Mouse (Mus musculus) CH12.LX (cell line): ENCODE results near the gene Ackr4. TPM values are rescaled to one million over a fixed set of nuclear protein-coding genes. Genes with fewer than 3 reads are reported as not detected.

Experiments used
- DNase-seq: peaks from one replicate; pipeline ENCODE4 v3.0.0-alpha.2; 2013; ENCODE audit errors: extremely low read depth
- H3K27ac ChIP-seq: 2 replicates; pipeline ENCODE4 v1.5.1; 2012; ENCODE audit warnings: low read depth, mild to moderate bottlenecking, control low read depth, moderate library complexity; ENCODE audit not compliant: insufficient read depth
- H3K27me3 ChIP-seq: replicated peaks from 2 replicates; pipeline ENCODE3; 2012; ENCODE audit warnings: inconsistent platforms
- H3K36me3 ChIP-seq, 2 experiments: replicated peaks in 1 of 2; 2 replicates each; pipeline versions ENCODE3 to v1.6.1; 2012; ENCODE audit warnings: inconsistent platforms in 1 of 2, low read length in 1 of 2, mild to moderate bottlenecking in 1 of 2, mixed read lengths in 1 of 2, moderate library complexity in 1 of 2; ENCODE audit not compliant: control insufficient read depth in 1 of 2, insufficient read depth in 1 of 2
- H3K4me1 ChIP-seq, 2 experiments: 2 replicates each; pipeline ENCODE4 v1.6.1; 2012; ENCODE audit warnings: inconsistent platforms in 1 of 2, moderate library complexity in 1 of 2; ENCODE audit not compliant: insufficient read depth in 2 of 2, control insufficient read depth in 1 of 2
- H3K4me2 ChIP-seq: 2 replicates; pipeline ENCODE4 v1.6.1; 2012; ENCODE audit warnings: low read depth, mild to moderate bottlenecking, control low read depth; ENCODE audit not compliant: poor library complexity, insufficient read depth, severe bottlenecking
- H3K4me3 ChIP-seq, 3 experiments: fragments of 150-350 bp in 1 of 3; sonication (generic) in 1 of 3; replicated peaks in 1 of 3; 2 replicates each; pipeline versions ENCODE3 to v1.5.1; 2011 to 2012; ENCODE audit warnings: low read depth in 2 of 3, low read length in 2 of 3, mild to moderate bottlenecking in 2 of 3, moderate library complexity in 2 of 3, control low read depth in 1 of 3, improper control_type of control experiment in 1 of 3, inconsistent platforms in 1 of 3, mixed read lengths in 1 of 3; ENCODE audit not compliant: poor library complexity in 1 of 3
- H3K79me2 ChIP-seq: replicated peaks from 2 replicates; pipeline ENCODE4 v1.6.1; 2012; ENCODE audit warnings: mild to moderate bottlenecking, moderate library complexity; ENCODE audit not compliant: control insufficient read depth, poor library complexity, insufficient read depth, severe bottlenecking; ENCODE audit errors: extremely low read depth
- H3K9ac ChIP-seq: 2 replicates; pipeline ENCODE4 v1.6.1; 2012; ENCODE audit warnings: low read depth, mild to moderate bottlenecking, control low read depth, moderate library complexity; ENCODE audit not compliant: insufficient read depth
- H3K9me3 ChIP-seq: replicated peaks from 2 replicates; pipeline ENCODE3; 2012; ENCODE audit warnings: low read length, inconsistent platforms, mixed read lengths
- CHD1 ChIP-seq: IDR thresholded peaks from 2 replicates; pipeline ENCODE4 v1.6.1; 2012; ENCODE audit warnings: low read depth, low read length, improper control_type of control experiment, inconsistent platforms
- CHD2 ChIP-seq: IDR thresholded peaks from 2 replicates; pipeline ENCODE4 v1.6.1; 2011; ENCODE audit warnings: low read length, improper control_type of control experiment
- ELF1 ChIP-seq: IDR thresholded peaks from 2 replicates; pipeline ENCODE4 v1.6.1; 2014; ENCODE audit warnings: low read depth, mild to moderate bottlenecking, inconsistent platforms, low read length, improper control_type of control experiment
- GABPA ChIP-seq: IDR thresholded peaks from 2 replicates; pipeline ENCODE4 v1.6.1; 2012; ENCODE audit warnings: low read depth, low read length, improper control_type of control experiment, inconsistent platforms; ENCODE audit not compliant: insufficient replicate concordance
- JUN ChIP-seq: IDR thresholded peaks from 2 replicates; pipeline ENCODE4 v1.6.1; 2011; ENCODE audit warnings: low read depth, mild to moderate bottlenecking, low read length, improper control_type of control experiment, moderate library complexity; ENCODE audit not compliant: insufficient read depth
- JUND ChIP-seq: conservative IDR thresholded peaks from 2 replicates; pipeline ENCODE4 v1.6.1; 2011; ENCODE audit warnings: low read depth, low read length, improper control_type of control experiment
- KAT2A ChIP-seq: IDR thresholded peaks from 2 replicates; pipeline ENCODE4 v1.6.1; 2012; ENCODE audit warnings: low read length, improper control_type of control experiment, inconsistent platforms; ENCODE audit not compliant: insufficient replicate concordance
- MAFK ChIP-seq: IDR thresholded peaks from 2 replicates; pipeline ENCODE4 v1.6.1; 2011; ENCODE audit warnings: low read length, improper control_type of control experiment; ENCODE audit not compliant: insufficient replicate concordance
- MAX ChIP-seq: IDR thresholded peaks from 2 replicates; pipeline ENCODE4 v1.6.1; 2011; ENCODE audit warnings: low read length, improper control_type of control experiment
- NELFE ChIP-seq: IDR thresholded peaks from 2 replicates; pipeline ENCODE4 v1.6.1; 2011; ENCODE audit warnings: low read depth, low read length, improper control_type of control experiment
- NRF1 ChIP-seq: IDR thresholded peaks from 2 replicates; pipeline ENCODE4 v1.6.1; 2014; ENCODE audit warnings: low read depth, mild to moderate bottlenecking, inconsistent platforms, low read length, improper control_type of control experiment, moderate library complexity
- POLR2A ChIP-seq: IDR thresholded peaks from 2 replicates; pipeline ENCODE4 v1.6.1; 2011; ENCODE audit warnings: low read depth, mild to moderate bottlenecking, improper control_type of control experiment, low read length
- POLR2AphosphoS2 ChIP-seq: IDR thresholded peaks from 2 replicates; pipeline ENCODE4 v1.6.1; 2011; ENCODE audit warnings: low read depth, low read length, improper control_type of control experiment
- SMC3 ChIP-seq: IDR thresholded peaks from 2 replicates; pipeline ENCODE4 v1.6.1; 2011; ENCODE audit warnings: low read depth, low read length, improper control_type of control experiment
- TCF12 ChIP-seq: IDR thresholded peaks from 2 replicates; pipeline ENCODE4 v1.6.1; 2014; ENCODE audit warnings: low read depth, mild to moderate bottlenecking, inconsistent platforms, low read length, improper control_type of control experiment
- ZMIZ1 ChIP-seq: IDR thresholded peaks from 2 replicates; pipeline ENCODE4 v1.6.1; 2012; ENCODE audit warnings: low read depth, mild to moderate bottlenecking, inconsistent platforms, low read length, improper control_type of control experiment
- dilution Hi-C: fragments of 300-500 bp; cut with MboI; formaldehyde crosslinking; loops from 2 replicates; pipeline ENCODE4 v1.14.3; 2020; ENCODE audit warnings: low sequenced_read_pairs; ENCODE audit not compliant: extremely low pct_unique_long_range_greater_than_20kb, extremely low pct_ligation_motif_present
- in situ Hi-C: fragments of 300-500 bp; cut with MboI; formaldehyde crosslinking; loops from 3 replicates; pipeline ENCODE4 v1.14.3; 2019; ENCODE audit warnings: low sequenced_read_pairs, low pct_ligation_motif_present, low pct_unique_long_range_greater_than_20kb, mixed read lengths
- polyA plus RNA-seq: library from polyadenylated mRNA; unstranded; fragments of >175 nt; gene quantifications from 2 replicates; pipeline ENCODE4 v1.2.1, GENCODE M21; 2012; ENCODE audit warnings: low read depth; ENCODE audit not compliant: insufficient read length
- total RNA-seq, 2 experiments: library from RNA; depleted of rRNA; stranded (reverse); fragments of 300-350 nt in 1 of 2; fragments of >200 nt in 1 of 2; gene quantifications; 2 replicates each; pipeline ENCODE4 v1.2.3; 2012 to 2014

The Ackr4 gene
- total and polyA plus RNA-seq, 3 experiments: 0.17 to 0.39 (median 0.33) TPM

GRCm38 (mm10) chr9:104123101-104123500 lies 3.6 kb downstream of the Ackr4 start:
- in situ Hi-C loops: no loop called here
- Histone ChIP-seq H3K79me2 (no peaks in the 10 kb centered on the region), H3K9ac (no peak overlapping the region), H3K27ac (no peak overlapping the region), H3K4me2 (no peak overlapping the region), H3K9me3 (no peaks in the 10 kb centered on the region), H3K36me3 (peaks cover 3 to 32% of the 10 kb centered on the region in 2 experiments), H3K4me1 (peaks cover 0 to 14% of the 10 kb centered on the region in 2 experiments; a peak in 2 of 4 replicates), H3K4me3 (no peak overlapping the region), H3K27me3 (no peaks in the 10 kb centered on the region)
- no peak for DNase-seq
- TF ChIP-seq POLR2A: no peak
- TF ChIP-seq GABPA: no peak
- no peak for TF ChIP-seq NELFE
- dilution Hi-C loops: no loop called here

- Histone ChIP-seq H3K36me3 (peaks cover 0 to 8% of the 10 kb centered on the region in 2 experiments), H3K4me1 (peaks cover 0 to 8% of the 10 kb centered on the region in 2 experiments; a peak in 2 of 4 replicates), H3K27me3 (no peaks in the 10 kb centered on the region), H3K9ac (no peak overlapping the region), H3K27ac (no peak overlapping the region), H3K9me3 (peaks cover 3% of the 10 kb centered on the region), H3K4me2 (no peak overlapping the region), H3K4me3 (no peak overlapping the region), H3K79me2 (no peaks in the 10 kb centered on the region)
- dilution Hi-C loops: no loop called here
- no peak for DNase-seq
- in situ Hi-C loops: no loop called here
- TF ChIP-seq CHD2 (no peak), KAT2A (no peak), ELF1 (no peak), POLR2AphosphoS2 (no peak)
Observed at GRCm38 (mm10) chr9:104109151-104109550, 17.6 kb downstream of the Ackr4 start.

- no peak overlapping the region for H3K4me2 ChIP-seq
- peaks cover 0 to 12% of the 10 kb centered on the region in 2 experiments; a peak in 2 of 4 replicates for H3K4me1 ChIP-seq
- no peak overlapping the region for H3K9ac ChIP-seq
- peaks cover 3% of the 10 kb centered on the region for H3K9me3 ChIP-seq
- H3K27ac ChIP-seq: no peak overlapping the region
- in situ Hi-C loops (no loop called here), dilution Hi-C loops (no loop called here)
- TF ChIP-seq NELFE (no peak), MAFK (no peak), ZMIZ1 (no peak), NRF1 (no peak), CHD1 (no peak), SMC3 (no peak), JUND (no peak), KAT2A (no peak), JUN (no peak), MAX (no peak), TCF12 (no peak), ELF1 (no peak)
- DNase-seq: no peak
- peaks cover 0 to 6% of the 10 kb centered on the region in 2 experiments for H3K36me3 ChIP-seq
- no peak overlapping the region for H3K4me3 ChIP-seq
- H3K27me3 ChIP-seq: no peaks in the 10 kb centered on the region
- no peaks in the 10 kb centered on the region for H3K79me2 ChIP-seq
Observed at GRCm38 (mm10) chr9:104108571-104109143, 18.1 kb downstream of the Ackr4 start.
